Mouse (Mus musculus): ENCODE measurements around the gene Rnase12.
"Not testable (repeated sequence)": the region's sequence is repeated elsewhere in the genome, so short reads cannot be mapped to it uniquely, and the experiment has no call there.

- not testable (repeated sequence) for TF ChIP-seq GATA1, TAL1 (IDR thresholded peaks at IDR 0.05; ENCODE audit: low read length)
Observed at GRCm38 (mm10) chr14:51014724-51015123, 42.7 kb downstream of the Rnase12 start.

Measured in erythroblast, embryonic 14.5 days (primary cell).